Comparison of ENCODE assay signal across 8 mouse cellular contexts in the genomic region with DNA sequence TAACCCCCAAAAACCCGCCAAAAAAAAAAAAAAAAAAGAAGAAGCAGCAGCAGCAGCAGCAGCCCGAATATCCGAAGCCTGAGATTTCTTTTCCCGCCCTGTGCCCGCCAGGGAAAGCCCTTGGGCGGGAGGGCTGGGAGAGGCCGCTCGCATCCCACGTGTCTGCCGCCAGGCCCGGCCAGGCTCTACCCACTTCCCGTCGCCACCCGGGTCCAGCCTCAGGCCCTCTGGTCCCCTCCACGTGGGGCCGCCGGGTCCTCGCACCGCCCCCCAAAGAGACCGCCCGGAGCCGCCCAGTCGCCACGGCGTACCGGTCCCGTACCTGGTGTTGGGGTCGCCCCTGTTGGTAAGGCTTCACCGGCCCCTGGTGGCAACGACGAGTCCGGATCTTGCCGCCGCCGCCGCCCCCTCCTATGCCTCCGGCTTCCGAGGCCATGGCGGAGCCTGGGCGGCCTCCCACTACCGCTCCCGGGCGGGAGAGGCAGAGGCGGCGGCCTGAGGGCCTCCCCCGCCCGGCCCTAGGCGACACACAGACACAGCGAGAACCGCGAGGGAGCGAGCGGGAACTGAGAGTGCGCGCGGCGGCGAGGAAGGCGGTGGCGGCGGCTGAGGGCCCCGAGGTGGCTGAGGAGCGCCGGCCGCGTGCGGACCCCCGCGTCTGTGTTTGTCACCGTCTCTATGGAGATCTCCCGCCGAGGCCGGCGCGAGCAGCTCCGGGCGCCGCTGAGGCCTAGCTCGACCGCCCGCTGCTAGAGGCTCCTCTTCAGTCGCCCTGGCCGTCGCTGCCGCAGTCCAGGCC. TPM values are rescaled to one million over a fixed set of nuclear protein-coding genes. Genes with fewer than 3 reads are reported as not detected.
DNase-seq lines count a peak whose midpoint lies in the region; ATAC-seq and TF ChIP-seq lines count a peak whose summit lies in the region.

No protein-coding gene starts in this region.

- no peak for TF ChIP-seq CTCF in Patski (IDR thresholded peaks at IDR 0.05)
- TF ChIP-seq CTCF in cortical plate, adult 2 months (IDR thresholded peaks at IDR 0.05; ENCODE audit: extremely low read depth, insufficient read depth, low read length), result no peak
- TF ChIP-seq CTCF in gastrocnemius, adult 2 months (IDR thresholded peaks at IDR 0.05), result no peak

- intact Hi-C loops in gastrocnemius, adult 2 months (cut with DNase I), result no loop called here
- intact Hi-C loops in left cerebral cortex, postnatal 4 days (cut with DNase I), result loop anchor here (5.0 kb wide), 1 partner anchor 290 kb away; no protein-coding TSS in a partner anchor

- H3K9me3 ChIP-seq in hindbrain, embryonic 15.5 days, result no peaks in the 10 kb centered on the region

- POLR2A ChIA-PET in Patski (lab: Charles Lee), result interaction anchor here (1.0 to 1.4 kb wide), 3 partner anchors 9 to 60 kb away, joined by 3 read pairs; no protein-coding TSS in a partner anchor

- under 1% methylated on average over 68 of the region's 85 CpGs for WGBS in hindbrain, embryonic 15.5 days

- TF ChIP-seq POLR2A in cortical plate, adult 2 months (IDR thresholded peaks at IDR 0.05; ENCODE audit: extremely low read depth, insufficient read depth, low read length), result no peak

- DNase-seq in Patski (ENCODE audit: low read depth, low spot score), result no peak
- peak; percentile 83 for DNase-seq in gastrocnemius, adult 2 months
- DNase-seq in left cerebral cortex, postnatal 4 days, result peak; percentile 60
- peak; percentile 73 for DNase-seq in mesoderm, embryonic 11.5 days (ENCODE audit: low read depth, low spot score)
- peak; percentile 44 for DNase-seq in right cerebral cortex, postnatal 4 days
- peak; percentile 63 to 69 for DNase-seq in urinary bladder, postnatal 4 days (ENCODE audit: low spot score in 2 of 2)

- peak overlapping the region; percentile 24 for H3K4me3 ChIP-seq in cortical plate, adult 2 months (ENCODE audit: insufficient read depth, low read length)
- peak overlapping the region; percentile 92 for H3K4me3 ChIP-seq in gastrocnemius, adult 2 months
- peak overlapping the region; percentile 85 for H3K4me3 ChIP-seq in hindbrain, embryonic 15.5 days

- no peaks in the 10 kb centered on the region for H3K36me3 ChIP-seq in hindbrain, embryonic 15.5 days

- CTCF ChIA-PET in Patski (lab: Charles Lee), result interaction anchor here (0.9 kb wide), 1 partner anchor 14 kb away, joined by 3 read pairs; no protein-coding TSS in a partner anchor

- peaks cover 3% of the 10 kb centered on the region; the same call in 1 of the 2 replicates for H3K4me1 ChIP-seq in cortical plate, adult 2 months (ENCODE audit: control insufficient read depth, insufficient read depth, low read length)
- peaks cover 23% of the 10 kb centered on the region for H3K4me1 ChIP-seq in hindbrain, embryonic 15.5 days (replicated peaks)

- ATAC-seq in Patski, result peak; percentile 57
- peak; percentile 86 for ATAC-seq in hindbrain, embryonic 15.5 days (ENCODE audit: low FRiP score, low read depth)

- peak overlapping the region; percentile 91 for H3K4me2 ChIP-seq in hindbrain, embryonic 15.5 days

- in situ Hi-C loops in Patski (cut with MboI; ENCODE audit: low pct_unique_long_range_greater_than_20kb), result no loop called here

- H3K27me3 ChIP-seq in Patski, result no peaks in the 10 kb centered on the region
- H3K27me3 ChIP-seq in hindbrain, embryonic 15.5 days, result no peaks in the 10 kb centered on the region

- H3K27ac ChIP-seq in cortical plate, adult 2 months (ENCODE audit: insufficient read depth, low read length), result peak overlapping the region; percentile 58
- H3K27ac ChIP-seq in gastrocnemius, adult 2 months, result peak overlapping the region; percentile 99
- H3K27ac ChIP-seq in hindbrain, embryonic 15.5 days (replicated peaks), result peak overlapping the region; percentile 89

- H3K9ac ChIP-seq in hindbrain, embryonic 15.5 days, result peak overlapping the region; percentile 75

RNA-seq across cellular contexts. Expression of gene Nup153, which starts 0.5 kb away (rescaled TPM):
- 48.9 TPM for polyA plus RNA-seq in Patski (2021)
- 28.4 and 31.9 TPM in 2 replicates for polyA plus RNA-seq in cortical plate, adult 2 months (2012; rRNA removed)
- total RNA-seq in gastrocnemius, adult 2 months (2021), result 10 to 100 TPM; 46.5 to 49.7 TPM
- 18.3 and 19.9 TPM in 2 replicates for polyA plus RNA-seq in hindbrain, embryonic 15.5 days (2015; fragmentation: Nextera tagmentation; extraction: Ambion mirVana)
- total RNA-seq in left cerebral cortex, postnatal 4 days (2021), result 10 to 100 TPM; 87.6 to 88.3 TPM

RNA-seq across cellular contexts. Expression of gene Fam8a1, which starts 57.9 kb away (rescaled TPM):
- 52.0 TPM for polyA plus RNA-seq in Patski (2021)
- polyA plus RNA-seq in cortical plate, adult 2 months (2012; rRNA removed), result 45.6 and 46.1 TPM in 2 replicates
- total RNA-seq in gastrocnemius, adult 2 months (2021), result 10 to 100 TPM; 29.7 to 34.3 TPM
- polyA plus RNA-seq in hindbrain, embryonic 15.5 days (2015; fragmentation: Nextera tagmentation; extraction: Ambion mirVana), result 16.0 and 16.1 TPM in 2 replicates
- 10 to 100 TPM; 71.4 to 75.7 TPM for total RNA-seq in left cerebral cortex, postnatal 4 days (2021)

Comparison
In these comparisons a context has a peak if more than half of its experiments do, and no peak if none do; other contexts are left out.
1. H3K4me3 ChIP-seq: peak in every context shown above with its lines; median percentile 92 in gastrocnemius, adult 2 months; 85 in hindbrain, embryonic 15.5 days; 24 in cortical plate, adult 2 months.